Mouse (Mus musculus) lung, postnatal 0 days (tissue): Measurements from ENCODE around the gene Cdk5r2.

Experiments
- CTCF ChIP-seq: IDR thresholded peaks from 2 replicates; pipeline ENCODE4 v1.5.1; 2016; ENCODE audit warnings: antibody characterized with exemption, mild to moderate bottlenecking
- EP300 ChIP-seq: IDR thresholded peaks from 2 replicates; pipeline ENCODE4 v1.6.1; 2016; ENCODE audit warnings: antibody characterized with exemption, mild to moderate bottlenecking, control low read depth

DNA sequence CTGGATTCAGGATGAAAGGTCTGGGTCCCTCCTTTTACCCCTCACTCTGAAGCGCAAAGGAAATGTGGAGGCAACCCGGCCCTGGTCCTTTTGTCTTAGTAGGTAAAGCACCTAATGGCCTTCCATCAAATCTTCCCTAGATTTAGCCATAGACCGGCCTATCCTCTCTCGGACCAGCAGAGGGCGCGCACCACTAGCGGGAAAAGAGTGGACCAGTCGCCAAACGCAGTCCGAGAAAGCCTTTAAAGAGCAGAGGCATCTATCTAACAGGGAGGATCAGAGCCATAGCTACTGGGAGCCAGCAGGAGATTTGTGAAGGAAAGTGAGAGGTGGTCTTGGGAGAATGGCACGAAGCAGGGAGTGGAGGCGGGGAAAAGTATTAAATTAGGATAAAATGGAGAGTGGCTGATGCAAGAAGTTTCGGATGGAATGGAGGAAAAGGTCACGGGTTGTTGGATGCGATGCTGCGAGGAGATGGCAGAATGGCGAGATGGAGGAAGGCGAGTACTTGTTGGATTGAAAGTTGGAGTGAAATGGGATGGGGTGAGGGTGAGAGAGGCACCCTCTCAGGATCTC, 26.1 kb downstream of the Cdk5r2 start:
- TF ChIP-seq CTCF (peak; percentile 86), EP300 (no peak)
